Mouse (Mus musculus) heart, adult 2 months (tissue): ENCODE measurements around the gene Tns3. TPM values are rescaled to one million over a fixed set of nuclear protein-coding genes. Genes with fewer than 3 reads are reported as not detected.
A peak's percentile ranks its signal among the peaks of the same experiment; 100 is the strongest.

Experiments used
- DNase-seq, 2 experiments: peaks; one replicate each; pipeline ENCODE4 v3.0.0; 2021
- H3K27ac ChIP-seq: fragments of 200-600 bp; 2 replicates; pipeline ENCODE4 v1.8.1; 2022
- H3K27me3 ChIP-seq: fragments of 200-500 bp; 2 replicates; pipeline ENCODE4 v1.6.1; 2012; ENCODE audit warnings: mild to moderate bottlenecking, low read length, inconsistent platforms, mixed read lengths; ENCODE audit not compliant: control insufficient read depth, insufficient read depth
- H3K36me3 ChIP-seq: fragments of 200-500 bp; 2 replicates; pipeline ENCODE4 v1.6.1; 2012; ENCODE audit warnings: low read length, inconsistent platforms; ENCODE audit not compliant: control insufficient read depth, insufficient read depth
- H3K4me1 ChIP-seq: fragments of 200-500 bp; 2 replicates; pipeline ENCODE4 v1.6.1; 2011; ENCODE audit warnings: low read length; ENCODE audit not compliant: control insufficient read depth, insufficient read depth
- H3K4me3 ChIP-seq: fragments of 200-600 bp; 2 replicates; pipeline ENCODE4 v1.8.1; 2022
- H3K79me2 ChIP-seq: fragments of 200-500 bp; replicated peaks from 2 replicates; pipeline ENCODE4 v1.6.1; 2012; ENCODE audit warnings: mild to moderate bottlenecking, inconsistent platforms, low read length, moderate library complexity, mixed read lengths; ENCODE audit not compliant: control insufficient read depth, insufficient read depth
- H3K9ac ChIP-seq: fragments of 200-500 bp; 2 replicates; pipeline ENCODE4 v1.6.1; 2012; ENCODE audit warnings: low read depth, mild to moderate bottlenecking, control low read depth, inconsistent platforms, low read length, mixed read lengths
- CTCF ChIP-seq: fragments of 200-600 bp; IDR thresholded peaks from 2 replicates; pipeline ENCODE4 v1.8.1; 2022; ENCODE audit warnings: antibody characterized with exemption, mild to moderate bottlenecking, moderate library complexity
- EP300 ChIP-seq: fragments of 200-500 bp; IDR thresholded peaks from 2 replicates; pipeline ENCODE4 v1.6.1; 2011; ENCODE audit warnings: low read depth, low read length, control low read depth; ENCODE audit not compliant: insufficient read depth
- POLR2A ChIP-seq: fragments of 200-500 bp; IDR thresholded peaks from 2 replicates; pipeline ENCODE4 v1.6.1; 2011; ENCODE audit warnings: mild to moderate bottlenecking, low read depth, low read length, control low read depth; ENCODE audit not compliant: insufficient read depth
- WGBS: fragments of 180-500 bp; shearing (Covaris S2); methylation state at CpG from one replicate; pipeline ENCODE4 v1.1.7; 2018; 5-methylcytosine and 5-hydroxymethylcytosine counted together
- intact Hi-C: fragments of 180-260 bp; cut with DNase I; formaldehyde crosslinking; loops from one replicate; pipeline ENCODE4 v1.15.1; 2025
- polyA plus RNA-seq: library from polyadenylated mRNA; depleted of rRNA; stranded (reverse); fragments of >200 nt; gene quantifications from 2 replicates; pipeline ENCODE4 v1.2.3, GENCODE M21; 2012
- total RNA-seq, 2 experiments: library from RNA; stranded (reverse); gene quantifications; 2 replicates each; pipeline ENCODE4 v1.2.3; 2021

Gene Tns3
- total and polyA plus RNA-seq, 3 experiments, result 14.8 to 23.9 (median 23.1) TPM

DNA sequence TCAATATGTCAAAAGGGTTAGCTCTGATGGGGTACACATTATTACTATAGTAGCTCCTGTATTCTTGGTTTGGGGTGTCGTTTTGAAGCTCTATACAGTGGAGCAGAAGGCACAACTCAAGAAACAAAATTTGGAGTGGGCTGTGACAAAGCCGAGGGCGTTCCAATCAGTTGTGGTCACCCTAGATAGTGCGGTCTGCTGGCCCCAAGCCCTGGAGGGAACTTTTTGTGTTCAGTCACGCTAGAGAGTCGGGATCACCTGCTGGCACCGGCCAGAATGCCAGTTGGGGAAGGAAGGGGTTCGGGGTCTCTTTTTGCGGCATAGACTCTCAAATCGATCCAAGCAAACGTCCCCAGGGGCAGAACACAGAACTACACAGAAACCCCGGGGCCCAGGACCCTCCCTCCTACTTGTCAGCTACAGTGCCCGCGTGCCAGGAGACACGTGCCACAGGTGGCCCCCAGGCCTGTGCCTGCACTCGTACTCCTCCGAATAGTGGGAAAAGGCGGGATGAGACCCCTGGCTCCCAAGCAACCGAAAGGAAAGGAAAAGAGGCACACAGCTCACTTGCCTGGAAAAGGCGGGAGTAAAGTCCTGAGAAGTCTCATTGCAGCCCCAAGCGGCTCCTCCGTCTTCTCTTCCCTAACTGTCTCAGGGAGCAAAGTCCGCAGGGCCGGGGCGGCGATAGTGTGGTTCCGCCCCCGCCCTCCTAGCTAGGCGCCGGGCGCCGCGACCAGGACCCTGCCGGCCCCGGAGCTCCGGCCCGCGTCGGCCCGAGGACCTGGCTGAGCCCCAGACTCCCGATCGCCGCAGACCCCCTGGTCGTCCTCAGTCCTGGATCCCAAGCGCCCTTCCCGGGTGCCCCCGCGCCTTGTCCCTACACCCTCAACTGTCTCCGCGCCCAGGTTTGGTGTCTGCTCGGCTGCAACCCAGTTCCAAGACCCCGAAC lies 617 bp downstream of the Tns3 start:
- TF ChIP-seq EP300 (no peak), POLR2A (no peak), CTCF (no peak)
- peak; percentile 75 to 76 for DNase-seq
- intact Hi-C loops, result loop anchor here (1.0 to 5.0 kb wide), 3 partner anchors 40 to 126 kb away; no protein-coding TSS in a partner anchor
- Histone ChIP-seq H3K4me3 (peak overlapping the region; percentile 82), H3K9ac (peak overlapping the region; percentile 81), H3K27ac (peak overlapping the region; percentile 74), H3K27me3 (no peaks in the 10 kb centered on the region), H3K4me1 (peaks cover 14% of the 10 kb centered on the region), H3K79me2 (no peaks in the 10 kb centered on the region), H3K36me3 (no peaks in the 10 kb centered on the region)
- WGBS, result 2% methylated on average over 52 of the region's 52 CpGs

DNA sequence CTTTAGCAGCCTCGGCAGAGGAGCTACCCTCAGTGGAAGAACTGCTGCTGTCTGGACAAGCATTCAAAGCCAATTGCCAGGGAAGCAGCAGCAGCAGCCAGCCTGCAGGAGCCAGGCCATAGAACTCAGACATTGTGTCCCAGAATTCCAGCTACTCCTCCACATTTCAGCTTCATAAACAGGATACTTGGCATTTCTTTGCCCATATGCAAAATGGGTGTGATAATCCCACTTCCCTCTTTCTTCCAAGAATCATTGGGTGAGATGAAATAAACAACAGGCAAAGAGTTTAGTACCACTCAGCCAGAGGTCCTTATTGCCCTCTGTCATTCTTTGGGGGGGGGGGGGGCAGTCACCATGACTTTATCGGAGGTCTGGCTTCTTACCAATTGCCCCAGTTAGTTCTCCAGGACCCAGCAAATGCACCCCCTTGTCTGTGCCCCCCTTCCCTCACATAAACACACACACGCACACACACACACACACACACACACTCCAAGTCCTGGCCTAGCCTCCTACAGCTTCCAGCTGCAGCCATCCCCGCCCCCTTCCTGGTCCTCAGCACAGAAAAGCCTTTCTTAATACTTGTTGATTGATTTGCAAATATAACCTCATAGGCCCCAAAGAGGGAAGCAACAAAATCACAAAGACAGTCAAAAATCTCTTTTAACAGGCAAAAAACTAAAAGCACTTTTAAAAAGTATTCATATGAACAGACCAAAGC lies 1.5 kb downstream of the Tns3 start:
- TF ChIP-seq CTCF (no peak), POLR2A (no peak), EP300 (no peak)
- Histone ChIP-seq H3K4me3 (peak overlapping the region; percentile 82), H3K9ac (no peak overlapping the region), H3K4me1 (peaks cover 14% of the 10 kb centered on the region), H3K36me3 (no peaks in the 10 kb centered on the region), H3K27ac (peak overlapping the region; percentile 74; the same call in 1 of the 2 replicates), H3K27me3 (no peaks in the 10 kb centered on the region), H3K79me2 (no peaks in the 10 kb centered on the region)
- 44% methylated on average over 4 of the region's 4 CpGs for WGBS
- intact Hi-C loops, result loop anchor here (5.0 kb wide), 2 partner anchors 71 to 126 kb away; no protein-coding TSS in a partner anchor
- no peak for DNase-seq

DNA sequence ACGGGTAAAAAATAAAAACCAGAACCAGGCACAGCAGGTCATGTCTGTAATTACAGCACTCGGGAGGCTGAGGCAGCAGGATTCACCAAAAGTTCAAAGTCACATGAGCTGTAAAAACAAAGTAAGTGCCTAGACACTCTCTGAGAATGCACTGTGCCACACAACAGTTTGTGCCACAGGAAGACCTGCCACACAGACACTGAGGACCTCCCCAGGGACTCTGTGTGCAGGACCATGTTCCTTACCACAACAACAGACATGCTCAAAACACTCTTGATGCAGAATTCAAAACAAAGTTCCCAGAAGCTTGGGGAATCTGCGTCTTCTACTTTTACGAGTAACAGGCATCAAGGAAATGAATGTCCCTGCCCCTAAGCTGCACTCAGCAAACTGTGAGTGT lies 3.4 kb downstream of the Tns3 start:
- TF ChIP-seq EP300 (no peak), POLR2A (no peak), CTCF (no peak)
- Histone ChIP-seq H3K4me1 (peaks cover 14% of the 10 kb centered on the region), H3K79me2 (no peaks in the 10 kb centered on the region), H3K36me3 (no peaks in the 10 kb centered on the region), H3K27ac (no peak overlapping the region), H3K27me3 (no peaks in the 10 kb centered on the region), H3K9ac (no peak overlapping the region), H3K4me3 (no peak overlapping the region)
- intact Hi-C loops, result loop anchor here (5.0 kb wide), 2 partner anchors 69 to 124 kb away; no protein-coding TSS in a partner anchor
- 83% methylated on average over 4 of the region's 4 CpGs for WGBS
- no peak for DNase-seq

GRCm38 (mm10) chr11:8659851-8660250 lies 4.5 kb downstream of the Tns3 start:
- Histone ChIP-seq H3K4me3 (no peak overlapping the region), H3K27me3 (no peaks in the 10 kb centered on the region), H3K27ac (no peak overlapping the region), H3K4me1 (peaks cover 13% of the 10 kb centered on the region), H3K9ac (no peak overlapping the region), H3K36me3 (no peaks in the 10 kb centered on the region), H3K79me2 (no peaks in the 10 kb centered on the region)
- intact Hi-C loops, result loop anchor here (5.0 kb wide), 2 partner anchors 68 to 123 kb away; no protein-coding TSS in a partner anchor
- WGBS, result 23% methylated on average over 9 of the region's 9 CpGs
- peak in 1 of 2 experiments; percentile 40 for DNase-seq
- TF ChIP-seq CTCF (no peak), EP300 (no peak), POLR2A (no peak)

- WGBS, result 46% methylated on average over 6 of the region's 6 CpGs
Observed at GRCm38 (mm10) chr11:8659061-8659460, 5.3 kb downstream of the Tns3 start.

More at GRCm38 (mm10) chr11:8659061-8659460, 5.3 kb downstream of the Tns3 start:
- no peak for TF ChIP-seq CTCF
- TF ChIP-seq POLR2A, result no peak
- no peak for TF ChIP-seq EP300
- H3K9ac ChIP-seq, result no peak overlapping the region
- intact Hi-C loops, result no loop called here
- peak; percentile 56 to 57 for DNase-seq
- no peaks in the 10 kb centered on the region for H3K79me2 ChIP-seq
- H3K27ac ChIP-seq, result peak overlapping the region; percentile 10
- no peak overlapping the region for H3K4me3 ChIP-seq
- H3K27me3 ChIP-seq, result no peaks in the 10 kb centered on the region
- no peaks in the 10 kb centered on the region for H3K36me3 ChIP-seq
- peaks cover 14% of the 10 kb centered on the region for H3K4me1 ChIP-seq
